8 mouse cellular contexts compared by ENCODE assay signal in the genomic region with DNA sequence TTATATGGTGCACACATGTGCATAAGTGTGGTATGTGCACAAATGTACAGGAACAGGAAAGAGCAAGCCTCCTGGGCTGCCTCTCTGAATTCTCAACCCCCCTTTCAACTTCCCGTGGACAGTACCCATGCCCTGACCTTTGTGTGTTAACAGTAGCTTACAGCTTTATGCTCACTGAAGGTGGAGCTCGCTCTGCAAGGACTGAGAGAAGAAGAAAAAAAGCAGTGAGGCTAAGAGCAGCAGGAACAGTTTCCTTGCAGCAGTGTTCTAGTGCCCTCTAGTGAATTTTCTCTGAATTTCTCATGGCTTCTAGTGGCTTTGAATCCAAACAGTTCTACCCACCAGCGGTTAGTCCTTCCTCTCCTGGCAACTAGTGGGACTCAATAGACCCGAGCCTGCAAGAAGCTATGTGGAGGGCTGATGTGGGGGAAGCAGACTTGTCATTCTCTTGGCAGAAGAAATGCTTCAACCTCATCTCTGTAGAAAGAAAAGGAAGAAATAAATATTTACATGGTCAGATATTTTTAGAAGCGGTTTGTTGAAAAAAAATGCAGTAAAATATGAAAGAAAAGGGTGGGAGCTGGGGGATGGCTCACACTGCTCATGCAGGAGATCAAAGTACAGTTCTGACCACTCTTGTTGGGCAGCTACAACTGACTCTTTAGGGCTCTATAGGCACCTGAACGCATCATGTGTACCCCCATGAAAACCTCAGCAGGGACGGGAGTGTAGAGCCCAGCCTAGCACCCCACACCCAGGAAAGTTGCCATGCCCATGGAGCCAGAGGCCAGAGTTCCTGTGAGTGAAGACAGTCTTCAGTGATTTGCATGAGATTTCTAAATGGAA. TPM values are rescaled to one million over a fixed set of nuclear protein-coding genes. Genes with fewer than 3 reads are reported as not detected.
DNase-seq lines count a peak whose midpoint lies in the region; ATAC-seq and TF ChIP-seq lines count a peak whose summit lies in the region.

No protein-coding gene starts in this region.

- no peak for TF ChIP-seq EP300 in ES-Bruce4 (IDR thresholded peaks at IDR 0.05; ENCODE audit: insufficient read depth, low read depth, low read length)

- H3K9ac ChIP-seq in heart, embryonic 15.5 days, result no peak overlapping the region
- no peak overlapping the region for H3K9ac ChIP-seq in heart, embryonic 11.5 days (ENCODE audit: low read depth, low read length)
- no peak overlapping the region for H3K9ac ChIP-seq in ES-Bruce4 (ENCODE audit: low read depth, poor library complexity, severe bottlenecking)
- H3K9ac ChIP-seq in hindbrain, embryonic 15.5 days, result no peak overlapping the region
- H3K9ac ChIP-seq in lung, embryonic 14.5 days, result no peak overlapping the region

- H3K4me1 ChIP-seq in heart, embryonic 15.5 days (replicated peaks), result peaks cover 3% of the 10 kb centered on the region
- H3K4me1 ChIP-seq in heart, embryonic 11.5 days (ENCODE audit: control insufficient read depth, insufficient read depth, low read length), result no peaks in the 10 kb centered on the region
- peaks cover 4% of the 10 kb centered on the region for H3K4me1 ChIP-seq in ES-Bruce4 (ENCODE audit: control insufficient read depth, insufficient read depth, low read length)
- H3K4me1 ChIP-seq in hindbrain, embryonic 15.5 days (replicated peaks), result peaks cover under 1% of the 10 kb centered on the region; the same call in 1 of the 2 replicates
- H3K4me1 ChIP-seq in lung, embryonic 14.5 days (ENCODE audit: insufficient read depth), result peaks cover 3% of the 10 kb centered on the region; the same call in 1 of the 2 replicates

- peaks cover 7% of the 10 kb centered on the region; the same call in 1 of the 2 replicates for H3K27me3 ChIP-seq in heart, embryonic 15.5 days
- peaks cover 2% of the 10 kb centered on the region; the same call in 1 of the 2 replicates for H3K27me3 ChIP-seq in heart, embryonic 11.5 days (ENCODE audit: control insufficient read depth, insufficient read depth, low read length)
- no peaks in the 10 kb centered on the region for H3K27me3 ChIP-seq in ES-Bruce4 (ENCODE audit: control insufficient read depth, insufficient read depth, low read length, poor library complexity, severe bottlenecking)
- no peaks in the 10 kb centered on the region for H3K27me3 ChIP-seq in hindbrain, embryonic 15.5 days
- no peaks in the 10 kb centered on the region for H3K27me3 ChIP-seq in lung, embryonic 14.5 days (ENCODE audit: insufficient read depth, low read length)

- no peak overlapping the region for H3K4me3 ChIP-seq in heart, embryonic 15.5 days
- no peak overlapping the region for H3K4me3 ChIP-seq in heart, embryonic 11.5 days (ENCODE audit: low read depth, low read length)
- H3K4me3 ChIP-seq in ES-Bruce4 (ENCODE audit: low read depth, low read length), result no peak overlapping the region
- H3K4me3 ChIP-seq in hindbrain, embryonic 15.5 days, result no peak overlapping the region
- no peak overlapping the region for H3K4me3 ChIP-seq in lung, embryonic 14.5 days (ENCODE audit: low read depth, low read length)

- H3K9me3 ChIP-seq in heart, embryonic 15.5 days (replicated peaks), result no peaks in the 10 kb centered on the region
- H3K9me3 ChIP-seq in heart, embryonic 11.5 days (replicated peaks; ENCODE audit: control insufficient read depth, low read length), result no peaks in the 10 kb centered on the region
- no peaks in the 10 kb centered on the region for H3K9me3 ChIP-seq in ES-Bruce4 (replicated peaks; ENCODE audit: control insufficient read depth, insufficient read depth, low read length, poor library complexity, severe bottlenecking)
- no peaks in the 10 kb centered on the region for H3K9me3 ChIP-seq in hindbrain, embryonic 15.5 days
- no peaks in the 10 kb centered on the region for H3K9me3 ChIP-seq in lung, embryonic 14.5 days (ENCODE audit: low read depth, low read length)

- 0 out of 2 replicates have a peak, but pooled peaks have one; percentile 7 for ATAC-seq in heart, embryonic 15.5 days (replicated peaks; ENCODE audit: insufficient number of reproducible peaks, insufficient read depth, low FRiP score, low read depth)
- no peak for ATAC-seq in heart, embryonic 11.5 days (replicated peaks; ENCODE audit: insufficient number of reproducible peaks, low FRiP score, low TSS enrichment)
- peak; percentile 81 for ATAC-seq in hindbrain, embryonic 15.5 days (ENCODE audit: low FRiP score, low read depth)
- ATAC-seq in lung, embryonic 14.5 days (ENCODE audit: insufficient read depth), result peak; percentile 84
- ATAC-seq in inflammation-experienced regulatory T-cells, adult 6 months, result no peak

- no peak overlapping the region for H3K27ac ChIP-seq in heart, embryonic 15.5 days
- H3K27ac ChIP-seq in heart, embryonic 11.5 days (ENCODE audit: low read depth, low read length), result no peak overlapping the region
- no peak overlapping the region for H3K27ac ChIP-seq in ES-Bruce4 (ENCODE audit: insufficient read depth, low read length)
- no peak overlapping the region for H3K27ac ChIP-seq in hindbrain, embryonic 15.5 days (replicated peaks)
- H3K27ac ChIP-seq in lung, embryonic 14.5 days (ENCODE audit: low read depth), result peak overlapping the region; percentile 44; the same call in 1 of the 2 replicates

- WGBS in heart, embryonic 15.5 days, result 41% methylated on average over 7 of the region's 7 CpGs
- 36% methylated on average over 7 of the region's 7 CpGs for WGBS in heart, embryonic 11.5 days (ENCODE audit: insufficient replicate concordance)
- WGBS in hindbrain, embryonic 15.5 days, result 42% methylated on average over 7 of the region's 7 CpGs
- WGBS in lung, embryonic 14.5 days, result 20% methylated on average over 7 of the region's 7 CpGs

- H3K36me3 ChIP-seq in heart, embryonic 15.5 days, result no peaks in the 10 kb centered on the region
- H3K36me3 ChIP-seq in heart, embryonic 11.5 days (ENCODE audit: control insufficient read depth, insufficient read depth, low read length), result no peaks in the 10 kb centered on the region
- no peaks in the 10 kb centered on the region for H3K36me3 ChIP-seq in ES-Bruce4 (ENCODE audit: control insufficient read depth, insufficient read depth, low read length, poor library complexity, severe bottlenecking)
- no peaks in the 10 kb centered on the region for H3K36me3 ChIP-seq in hindbrain, embryonic 15.5 days
- no peaks in the 10 kb centered on the region for H3K36me3 ChIP-seq in lung, embryonic 14.5 days (ENCODE audit: insufficient read depth)

- no peak for TF ChIP-seq POLR2A in ES-Bruce4 (IDR thresholded peaks at IDR 0.05; ENCODE audit: insufficient read depth, low read length)

- TF ChIP-seq CTCF in ES-Bruce4 (IDR thresholded peaks at IDR 0.05; ENCODE audit: low read depth, low read length), result peak; percentile 41
- TF ChIP-seq CTCF in lung, embryonic 14.5 days (IDR thresholded peaks at IDR 0.05; ENCODE audit: low read depth), result peak; percentile 90

- no peak overlapping the region for H3K4me2 ChIP-seq in heart, embryonic 15.5 days
- H3K4me2 ChIP-seq in heart, embryonic 11.5 days, result no peak overlapping the region
- no peak overlapping the region for H3K4me2 ChIP-seq in hindbrain, embryonic 15.5 days
- H3K4me2 ChIP-seq in lung, embryonic 14.5 days, result no peak overlapping the region

- peak; percentile 76 for DNase-seq in embryo, embryonic 10 days (ENCODE audit: low spot score)
- DNase-seq in lung, embryonic 14.5 days, result peak; percentile 97
- peak; percentile 88 for DNase-seq in retina, postnatal 1 day

RNA-seq across cellular contexts. Expression of a gene that starts 11.8 kb away (rescaled TPM):
- polyA plus RNA-seq in heart, embryonic 15.5 days (2015; fragmentation: Nextera tagmentation; extraction: Ambion mirVana), result 12.1 and 15.3 TPM in 2 replicates
- 12.9 and 16.0 TPM in 2 replicates for polyA plus RNA-seq in heart, embryonic 11.5 days (2014; fragmentation: Nextera tagmentation; extraction: Ambion mirVana)
- 24.8 and 26.3 TPM in 2 replicates for polyA plus RNA-seq in ES-Bruce4 (2011; ENCODE audit: insufficient read depth, insufficient read length, low read depth, missing spikeins)
- 12.2 and 12.9 TPM in 2 replicates for polyA plus RNA-seq in hindbrain, embryonic 15.5 days (2015; fragmentation: Nextera tagmentation; extraction: Ambion mirVana)
- 29.7 and 33.2 TPM in 2 replicates for polyA plus RNA-seq in lung, embryonic 14.5 days (2014; fragmentation: Nextera tagmentation; extraction: Ambion mirVana)
- not detected for polyA plus RNA-seq in inflammation-experienced regulatory T-cells, adult 6 months (2017; shearing (Covaris generic))

RNA-seq across cellular contexts. Expression of a gene that starts 38.9 kb away (rescaled TPM):
- not detected in 2 replicates for polyA plus RNA-seq in heart, embryonic 15.5 days (2015; fragmentation: Nextera tagmentation; extraction: Ambion mirVana)
- 0.38 TPM in 1 of 2 replicates, not detected in the other for polyA plus RNA-seq in heart, embryonic 11.5 days (2014; fragmentation: Nextera tagmentation; extraction: Ambion mirVana)
- not detected in 2 replicates for polyA plus RNA-seq in ES-Bruce4 (2011; ENCODE audit: insufficient read depth, insufficient read length, low read depth, missing spikeins)
- 0.58 and 0.69 TPM in 2 replicates for polyA plus RNA-seq in hindbrain, embryonic 15.5 days (2015; fragmentation: Nextera tagmentation; extraction: Ambion mirVana)
- not detected in 2 replicates for polyA plus RNA-seq in lung, embryonic 14.5 days (2014; fragmentation: Nextera tagmentation; extraction: Ambion mirVana)
- polyA plus RNA-seq in inflammation-experienced regulatory T-cells, adult 6 months (2017; shearing (Covaris generic)), result under 1 TPM in 2 of 3 experiments, not detected in 1; 0.40 to 0.59 TPM

Comparison
In these comparisons a context has a peak if more than half of its experiments do, and no peak if none do; other contexts are left out.
1. ATAC-seq: peak in heart, embryonic 15.5 days (single experiment), hindbrain, embryonic 15.5 days (single experiment) and lung, embryonic 14.5 days (single experiment); none in heart, embryonic 11.5 days (single experiment) and inflammation-experienced regulatory T-cells, adult 6 months (single experiment).
2. RNA of a gene that starts 11.8 kb away (polyA plus RNA-seq): 29.7 to 33.2 TPM in lung, embryonic 14.5 days, 24.8 to 26.3 TPM in ES-Bruce4, 12.9 to 16.0 TPM in heart, embryonic 11.5 days, 12.2 to 12.9 TPM in hindbrain, embryonic 15.5 days and 12.1 to 15.3 TPM in heart, embryonic 15.5 days; not detected in inflammation-experienced regulatory T-cells, adult 6 months; every median in the first group is over 10 times any median in the second.
3. Peak in every context shown above with its lines, with median percentiles within 50 percentile points of each other: DNase-seq.